Mouse (Mus musculus): ENCODE results near the gene Sf3a1.

Sf3a1 gene

DNA sequence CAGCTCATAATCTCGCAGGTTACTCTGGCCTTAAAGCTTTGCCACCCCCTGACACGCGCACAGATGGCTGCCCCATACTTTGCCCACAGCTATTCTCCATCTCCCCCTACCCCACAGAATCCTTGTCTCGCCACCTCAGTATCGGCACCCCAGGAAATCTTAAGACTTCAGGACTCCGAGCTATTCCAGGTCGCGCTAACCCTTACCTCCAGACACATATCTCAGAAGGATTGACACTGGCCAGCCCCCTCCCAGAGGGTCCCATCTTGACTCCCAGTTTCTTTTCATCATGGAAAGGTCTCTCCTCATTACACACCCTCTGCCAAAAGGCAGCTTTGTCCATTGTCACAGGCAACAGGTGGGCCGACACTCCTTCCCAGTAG is 27.2 kb downstream of the Sf3a1 start:
- no peak for DNase-seq

DNA sequence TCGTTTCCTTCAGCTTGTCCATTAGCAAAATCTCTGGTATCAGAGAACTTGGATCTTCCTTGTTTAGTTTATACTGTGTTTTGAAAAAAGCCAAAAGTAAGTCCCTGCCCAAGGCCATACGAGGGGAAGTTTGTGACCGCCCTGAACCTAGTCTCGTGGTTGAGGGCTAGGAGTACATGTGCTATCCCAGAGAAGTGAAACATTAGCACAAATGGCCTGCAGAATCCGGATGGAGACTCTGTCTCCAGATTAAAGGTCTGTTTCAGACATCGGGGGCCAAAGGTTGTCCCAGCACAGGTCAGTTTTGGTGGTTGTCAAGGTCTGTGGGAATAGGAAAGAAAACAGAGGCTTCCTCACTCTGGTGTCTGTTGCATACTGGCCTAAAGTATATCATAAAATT is 29.0 kb downstream of the Sf3a1 start:
- peak; percentile 34 for DNase-seq

DNA sequence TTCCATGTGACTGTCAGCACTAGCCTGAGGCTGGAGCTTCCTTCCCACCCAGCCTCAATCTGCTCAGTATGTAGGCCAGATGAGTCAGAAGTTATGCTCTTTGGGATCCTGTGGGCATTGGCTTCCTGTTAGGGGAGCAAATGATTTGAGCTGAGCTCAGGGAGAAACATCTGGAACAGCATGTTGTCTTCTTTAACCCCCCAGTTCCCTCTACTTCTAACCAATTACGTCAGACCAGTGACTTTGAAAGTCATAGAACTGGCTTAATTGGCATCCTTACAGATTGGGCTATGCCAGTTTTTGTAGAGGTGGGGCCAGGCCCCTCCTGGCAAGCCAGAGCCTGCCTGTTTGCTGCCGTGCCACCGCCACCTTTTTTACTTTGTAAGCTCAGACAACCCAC is 30.5 kb downstream of the Sf3a1 start:
- no peak for DNase-seq

DNA sequence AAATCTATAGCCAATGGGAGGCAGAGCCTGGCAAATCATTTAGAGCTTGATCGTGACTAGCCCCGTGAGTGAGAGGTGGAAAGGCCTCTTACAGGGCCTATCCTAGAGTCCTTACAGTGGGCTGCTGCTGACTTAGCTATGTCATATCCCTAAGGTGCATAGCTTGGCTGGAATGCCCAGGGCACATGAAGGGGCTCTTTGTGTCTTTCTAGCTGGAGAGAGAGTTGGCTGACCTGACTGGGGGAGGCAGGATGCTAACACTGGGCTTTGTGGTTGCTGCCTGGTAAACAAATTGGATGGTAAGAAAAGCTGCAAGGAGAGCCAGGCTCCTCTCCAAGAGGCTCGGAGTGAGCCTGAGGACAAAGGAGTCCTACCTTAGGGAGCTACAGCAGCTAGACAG is 32.6 kb downstream of the Sf3a1 start:
- no peak for DNase-seq

DNA sequence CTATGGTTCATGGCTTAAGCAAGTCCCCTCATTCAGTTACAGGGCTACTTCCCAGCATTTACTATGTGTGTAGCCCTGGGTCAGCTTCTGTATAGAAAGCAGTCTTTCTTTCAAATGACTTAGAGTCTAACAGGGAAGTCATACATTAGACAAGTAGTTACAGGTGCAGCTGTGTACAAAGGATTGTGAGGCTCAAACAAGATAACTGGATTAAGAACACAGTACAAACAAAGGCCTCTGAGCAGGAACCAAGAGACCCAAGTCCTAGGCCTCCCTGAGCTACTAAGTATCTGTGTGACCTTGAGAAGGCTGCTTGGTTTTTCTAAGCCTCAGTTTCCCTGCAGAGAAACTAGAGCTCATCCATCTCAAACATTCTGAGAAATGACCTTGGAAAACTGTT is 33.3 kb downstream of the Sf3a1 start:
- no peak for DNase-seq

DNA sequence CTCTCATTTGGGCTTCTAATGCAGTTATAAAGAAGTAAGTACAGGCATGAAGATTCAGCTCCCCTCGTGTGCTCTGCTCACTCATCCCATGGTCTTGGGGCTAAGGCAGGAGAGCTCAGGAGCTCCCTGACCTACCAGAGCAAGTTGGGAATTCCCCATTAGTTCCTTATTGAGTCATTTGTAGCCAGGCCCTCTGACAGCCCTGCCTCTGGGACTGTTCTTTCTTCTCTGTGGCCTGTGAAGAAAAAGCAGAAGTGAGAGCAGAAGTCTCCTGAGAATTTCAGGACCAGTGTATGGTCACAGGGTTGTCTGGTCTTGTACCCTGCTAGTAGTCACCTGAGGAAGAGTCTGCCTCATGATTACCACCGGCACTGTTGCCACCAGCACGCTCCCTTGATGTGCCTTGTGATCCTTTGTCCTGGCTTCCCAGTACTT is 35.5 kb downstream of the Sf3a1 start:
- peak; percentile 61 for DNase-seq

DNA sequence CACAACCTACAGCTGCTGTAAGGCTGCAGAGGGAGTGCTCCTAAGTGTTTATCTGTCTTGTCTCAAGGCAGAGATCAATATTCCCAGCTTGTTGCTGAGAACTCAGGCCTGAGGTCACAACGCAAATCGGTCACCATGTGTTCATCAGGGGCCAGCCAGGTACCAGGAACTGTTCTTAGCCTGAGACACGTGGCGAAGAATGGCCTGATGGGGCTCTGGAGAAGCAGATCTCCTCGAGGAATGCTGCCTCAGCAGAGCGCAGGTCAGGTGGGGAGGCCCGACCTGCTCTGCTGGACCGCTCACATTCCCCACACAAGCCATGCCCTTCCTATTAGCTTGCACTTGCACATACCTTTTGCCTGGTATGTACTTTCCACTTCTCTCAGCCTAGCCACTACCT is 36.5 kb downstream of the Sf3a1 start:
- peak; percentile 66 for DNase-seq

DNA sequence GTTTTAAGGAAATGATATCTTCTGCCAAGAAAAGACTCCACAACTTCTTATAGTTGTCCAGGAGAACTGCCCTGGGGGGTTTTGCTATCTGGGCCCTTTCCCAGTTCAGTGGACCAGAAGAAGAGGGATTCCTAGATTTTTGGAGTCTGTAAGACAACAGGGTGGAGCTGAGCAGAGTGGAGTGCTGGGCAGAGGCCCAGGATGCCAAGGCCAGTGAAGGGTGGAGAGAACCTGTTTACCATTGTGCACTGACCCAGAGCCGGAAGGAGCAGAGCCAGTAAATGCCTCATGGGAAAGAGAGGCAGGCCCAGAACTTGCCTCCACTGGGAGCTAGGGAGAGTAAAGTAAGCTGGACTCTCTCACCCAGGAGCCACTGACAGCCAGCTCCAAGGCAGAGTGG is 37.5 kb downstream of the Sf3a1 start:
- peak; percentile 73 for DNase-seq

DNA sequence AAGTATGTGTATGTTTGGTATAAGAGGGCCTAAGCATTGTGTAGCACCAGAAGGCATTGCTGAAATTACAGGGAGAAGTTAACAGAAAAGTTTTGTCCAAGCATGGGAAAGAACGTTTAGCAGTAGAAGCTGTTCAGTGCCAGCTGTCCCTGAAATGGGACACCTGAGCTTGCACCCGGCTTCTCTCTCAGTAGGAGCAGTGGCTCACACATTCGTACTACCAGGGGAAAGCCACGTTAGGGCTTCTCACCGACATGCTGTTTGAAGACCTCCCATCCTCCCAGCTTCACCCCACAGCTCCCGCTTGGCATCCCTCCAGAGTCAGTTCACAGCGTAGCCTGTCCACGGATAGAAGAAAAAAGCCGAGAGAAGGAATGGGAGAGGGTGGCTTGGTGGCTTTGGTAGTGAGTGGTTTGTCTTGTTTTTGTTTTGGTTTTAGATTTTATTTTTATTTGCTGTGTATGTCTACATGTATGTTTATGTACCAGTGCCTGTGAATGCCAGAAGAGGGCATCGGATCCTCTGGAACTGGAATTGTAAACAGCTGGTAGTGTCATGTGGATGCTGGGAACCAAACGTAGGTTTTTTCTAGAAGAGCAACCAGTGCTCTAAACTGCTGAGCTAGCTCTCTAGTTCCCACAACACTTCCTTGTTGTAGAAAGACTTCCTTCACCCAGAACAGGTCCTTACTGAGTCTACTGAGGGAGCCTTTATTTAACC is 42.0 kb downstream of the Sf3a1 start:
- DNase-seq: no peak

DNA sequence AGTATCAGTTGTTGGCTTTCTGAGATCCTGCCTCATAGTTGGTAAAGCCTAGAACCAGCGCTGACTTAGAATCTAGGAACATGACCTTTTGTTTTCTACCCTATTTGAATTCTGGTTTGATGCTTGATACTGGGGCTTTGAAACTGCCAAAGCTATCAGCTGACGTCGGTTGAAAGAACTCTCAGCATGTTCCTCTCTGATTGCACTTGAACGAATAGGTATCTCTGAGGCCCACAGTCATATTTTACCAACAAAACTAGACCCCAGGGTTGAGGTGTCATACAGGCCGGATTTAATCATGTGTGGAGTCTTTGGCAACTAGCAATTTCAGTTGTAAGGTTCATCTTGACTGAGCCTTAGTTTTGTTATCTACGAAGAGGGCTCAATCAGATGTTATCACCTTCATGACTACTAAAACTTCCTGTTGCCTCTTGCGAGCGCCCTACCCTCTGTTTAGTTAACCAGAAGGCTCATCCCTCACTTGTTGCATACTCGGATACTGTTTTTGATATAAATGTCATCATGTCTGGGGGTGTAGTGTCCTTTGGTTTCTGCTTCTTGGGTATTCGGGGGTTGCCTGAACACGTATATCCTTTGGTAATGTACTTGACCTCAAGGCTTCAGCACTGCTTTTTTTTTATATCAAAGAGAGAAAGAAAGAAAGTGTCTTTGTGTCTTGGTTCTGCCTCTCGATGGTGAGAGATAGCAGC is 43.0 kb downstream of the Sf3a1 start:
- DNase-seq: no peak

DNA sequence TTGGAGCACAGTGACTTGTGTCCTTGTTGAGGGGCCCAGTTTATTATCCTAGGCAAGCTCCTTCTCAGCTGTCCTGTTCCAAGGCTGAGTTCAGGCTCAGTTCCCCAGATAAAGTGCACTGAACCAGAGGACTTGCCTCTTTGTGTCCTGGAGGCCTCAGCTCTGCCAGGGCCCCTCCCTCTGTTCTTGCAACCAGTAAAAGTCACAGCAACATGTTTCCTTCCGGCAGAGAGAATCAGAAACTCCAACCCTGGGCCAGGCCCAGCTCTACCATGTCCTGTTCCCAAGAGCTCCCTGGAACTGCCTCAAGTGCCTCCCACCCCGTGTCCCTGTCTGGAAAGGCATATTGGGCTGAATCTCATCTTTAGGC is 43.5 kb downstream of the Sf3a1 start:
- peak; percentile 92 for DNase-seq

DNA sequence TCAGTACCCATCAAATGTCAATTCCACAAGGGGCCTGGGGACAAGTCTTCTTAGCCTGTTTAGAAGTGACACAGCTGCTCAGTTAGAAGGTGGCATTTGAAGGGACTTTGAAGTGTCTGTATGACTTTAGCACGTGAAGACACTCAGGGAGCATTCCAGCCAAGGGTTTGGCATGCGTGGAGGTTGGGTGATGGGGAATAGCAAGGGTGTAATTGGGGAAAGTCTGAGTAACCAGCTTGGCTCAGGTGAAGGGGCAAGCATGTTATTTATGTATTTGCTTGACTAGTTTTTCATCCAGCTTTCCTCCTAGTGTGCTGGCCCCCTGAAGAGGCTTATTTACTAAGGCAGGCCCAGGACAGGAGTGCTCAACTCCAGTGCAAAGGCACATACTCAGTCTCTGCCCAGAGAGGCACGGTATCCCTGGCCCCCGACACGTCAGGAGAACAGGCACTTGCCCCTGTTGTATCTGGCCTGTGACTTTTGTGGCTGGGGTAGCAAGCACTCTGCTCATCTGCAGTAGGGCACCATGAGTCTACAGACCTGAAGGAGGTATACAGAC is 45.0 kb downstream of the Sf3a1 start:
- peak; percentile 75 for DNase-seq

DNA sequence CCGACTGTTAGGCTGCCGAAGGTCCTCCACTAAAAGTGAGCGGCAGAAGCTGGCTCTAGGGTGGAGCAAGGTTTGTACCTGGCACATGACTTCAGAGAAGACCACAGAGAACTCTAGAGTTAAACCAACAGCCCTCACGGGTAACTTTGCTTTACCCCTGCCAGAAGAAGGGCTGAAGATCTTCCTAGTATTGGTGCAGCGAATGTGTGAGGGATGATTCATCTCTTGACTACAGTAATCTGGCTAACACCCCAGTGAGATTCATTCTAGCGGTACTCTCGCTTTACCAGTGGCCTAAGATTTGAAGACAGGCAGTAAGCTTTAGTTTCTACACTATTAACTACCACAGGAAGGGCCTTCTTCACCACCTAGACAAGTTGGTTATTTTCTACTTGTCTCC is 45.8 kb downstream of the Sf3a1 start:
- DNase-seq: no peak

DNA sequence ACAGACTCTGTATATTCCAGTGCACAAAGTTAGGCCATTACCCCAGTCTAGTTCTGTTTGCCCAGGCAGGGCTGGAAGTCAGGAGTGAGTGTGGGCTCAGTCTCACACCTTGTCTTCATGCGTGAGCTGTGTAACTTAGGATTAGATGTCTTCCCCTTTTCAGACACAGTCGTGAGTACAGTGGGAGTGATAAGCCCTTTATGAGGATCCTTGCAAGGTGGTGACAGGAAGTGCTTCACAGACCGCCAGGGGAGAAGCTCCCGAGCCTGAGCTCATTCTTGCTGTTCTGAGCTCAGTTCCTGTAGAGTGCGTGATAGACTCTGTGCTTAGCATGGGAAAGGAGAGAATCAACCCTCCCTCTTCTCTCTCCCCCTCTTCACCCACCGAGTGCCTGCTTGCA is 46.4 kb downstream of the Sf3a1 start:
- DNase-seq: no peak

DNA sequence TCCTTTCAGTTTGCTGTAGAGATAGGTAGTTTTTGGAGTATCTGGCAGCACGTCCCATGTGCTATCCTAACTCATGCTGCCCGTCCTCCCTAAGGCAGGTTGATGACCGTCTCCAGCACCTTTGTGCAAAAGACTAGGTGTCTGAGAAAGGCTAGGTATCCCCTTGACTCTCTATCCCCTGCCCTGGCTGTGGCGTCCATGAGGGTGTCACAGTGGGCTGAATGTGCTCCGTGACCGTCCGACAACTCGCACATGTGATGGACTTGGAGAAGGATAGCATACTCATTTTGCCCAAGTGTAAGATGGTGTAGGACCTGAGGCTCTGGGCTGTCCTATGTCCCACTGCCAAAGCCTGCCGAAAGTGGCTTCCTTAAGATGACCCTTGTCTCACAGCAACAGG is 47.5 kb downstream of the Sf3a1 start:
- DNase-seq: no peak

DNA sequence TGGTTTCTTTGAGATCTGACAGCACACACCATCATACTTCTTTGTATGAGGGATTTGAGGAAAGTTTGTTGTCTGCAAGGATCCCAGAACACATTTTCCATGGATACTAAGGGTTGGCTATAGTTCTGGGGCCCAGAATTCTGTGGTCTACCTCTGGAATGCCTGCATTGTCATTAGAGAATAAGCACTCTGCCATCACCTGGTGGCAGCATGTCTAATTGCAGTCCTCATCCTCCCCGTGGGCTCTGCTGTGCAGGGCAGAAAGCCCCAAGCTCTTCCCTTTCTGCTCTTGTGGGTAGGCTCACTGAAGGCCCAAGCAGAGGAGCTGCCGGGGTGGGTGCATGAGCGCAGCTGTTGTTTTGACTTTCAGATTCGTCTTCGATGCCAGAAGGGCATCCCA is 49.4 kb downstream of the Sf3a1 start:
- DNase-seq: no peak

DNA sequence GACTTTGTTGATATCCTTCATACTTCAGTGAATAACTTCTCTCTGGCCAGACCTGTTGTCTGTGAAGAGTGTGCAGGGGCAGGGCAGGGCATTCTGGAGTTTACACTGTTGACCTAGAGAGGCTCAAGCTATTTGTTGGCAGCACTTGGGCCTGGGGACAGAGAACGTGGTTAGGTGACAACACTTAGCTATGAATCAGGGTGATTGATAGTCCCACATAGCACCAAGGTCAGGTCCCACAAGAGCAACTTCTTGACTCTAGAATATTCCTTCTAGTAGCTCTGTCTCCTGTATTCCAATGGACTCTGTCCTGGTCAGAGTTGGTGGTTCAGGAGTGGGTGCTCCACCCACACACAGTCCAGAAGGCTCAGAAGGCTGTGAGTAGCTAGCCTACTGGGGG is 50.6 kb downstream of the Sf3a1 start:
- no peak for DNase-seq

DNA sequence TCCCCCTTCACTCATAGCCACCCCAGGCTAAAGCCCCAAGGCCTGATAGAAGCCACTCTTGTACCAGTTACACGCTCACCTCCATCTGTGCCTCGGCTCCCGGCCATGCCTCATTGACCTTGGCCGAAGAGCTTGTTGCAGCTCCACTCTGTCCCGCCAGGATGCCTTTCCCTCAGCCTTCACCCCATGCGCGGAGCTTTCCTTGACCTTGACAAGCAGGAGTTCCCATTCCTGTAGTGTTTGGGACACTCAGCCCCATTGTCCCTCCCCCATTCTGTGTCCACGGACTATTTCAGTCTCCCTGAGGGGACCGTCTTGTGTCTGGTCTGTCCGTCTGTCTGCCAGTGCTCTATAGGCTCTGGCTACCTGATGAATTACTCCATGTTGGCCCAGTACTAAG is 53.0 kb downstream of the Sf3a1 start:
- no peak for DNase-seq

DNA sequence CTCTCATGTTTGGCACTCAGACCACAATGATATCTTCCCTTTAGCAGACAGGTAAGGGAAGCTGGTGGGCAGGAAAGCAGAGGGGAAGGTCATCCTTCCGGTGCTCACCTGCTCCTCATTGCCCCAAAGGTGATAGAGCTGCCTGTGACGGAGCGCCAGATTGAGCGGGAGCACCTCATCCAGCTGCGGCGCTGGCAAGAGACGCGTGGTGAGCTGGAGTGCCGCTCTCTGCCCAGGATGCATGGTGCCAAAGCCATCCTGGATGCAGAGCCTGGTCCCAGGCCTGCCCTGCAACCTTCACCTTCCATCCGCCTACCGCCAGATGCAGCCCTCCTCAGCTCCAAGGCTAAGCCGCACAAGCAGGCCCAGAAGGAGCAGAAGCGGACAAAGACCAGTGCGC is 54.4 kb downstream of the Sf3a1 start:
- no peak for DNase-seq

DNA sequence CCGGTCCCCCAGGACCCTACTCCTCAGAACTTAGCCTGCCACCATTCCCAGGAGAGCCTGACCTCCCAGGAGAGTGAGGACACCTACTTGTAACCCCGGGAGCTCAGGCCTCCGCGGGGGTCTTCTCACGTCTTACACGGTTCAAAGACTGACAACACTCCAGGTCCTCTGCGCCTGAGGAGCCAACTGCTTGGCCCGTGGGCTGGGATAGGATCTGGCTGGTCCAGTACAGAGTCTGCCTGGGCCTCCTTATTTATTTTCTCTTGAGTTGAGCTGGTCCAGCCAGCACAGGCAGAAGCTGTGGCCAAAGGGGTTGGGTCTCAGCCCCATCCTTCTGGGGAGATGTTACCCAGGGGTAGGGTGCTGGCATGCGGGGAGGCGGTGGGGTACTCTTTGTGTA is 54.9 kb downstream of the Sf3a1 start:
- no peak for DNase-seq

DNA sequence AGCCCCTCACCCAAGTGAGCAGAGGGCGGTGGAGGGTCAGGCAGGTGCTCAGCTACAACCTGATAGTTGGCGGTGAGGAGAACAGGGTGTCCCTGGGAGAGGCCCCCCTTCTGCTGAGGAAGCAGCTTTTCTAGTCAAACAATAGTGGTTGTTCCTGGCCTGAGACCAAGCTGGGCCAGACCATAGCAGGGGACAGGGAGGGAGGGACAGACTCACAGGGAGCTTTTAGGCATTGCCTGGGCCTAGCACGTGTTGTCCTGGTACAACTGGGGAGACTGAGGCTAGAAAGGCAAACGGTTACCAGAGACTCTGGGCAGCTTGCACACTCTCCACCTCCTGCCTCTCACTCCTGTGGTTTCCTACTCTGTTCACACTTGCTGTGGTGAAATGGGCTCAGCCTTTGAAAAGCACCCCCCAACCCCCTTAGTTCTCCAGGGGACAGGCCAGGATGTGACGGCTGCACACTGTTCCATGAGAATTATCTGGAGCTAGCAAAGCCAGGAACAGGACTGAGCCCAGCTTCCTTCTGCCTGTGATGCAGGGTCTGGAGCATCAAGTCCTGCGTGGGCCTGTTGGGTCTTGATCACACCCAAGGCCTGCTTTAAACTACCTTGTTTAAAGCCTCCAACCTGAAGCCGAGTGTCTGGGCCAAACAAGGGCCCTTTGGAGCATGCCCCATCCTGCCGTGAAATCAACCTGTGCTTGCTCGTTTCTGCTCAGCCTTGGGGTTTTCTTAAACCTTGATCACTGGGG is 56.3 kb downstream of the Sf3a1 start:
- peak; percentile 88 for DNase-seq

DNA sequence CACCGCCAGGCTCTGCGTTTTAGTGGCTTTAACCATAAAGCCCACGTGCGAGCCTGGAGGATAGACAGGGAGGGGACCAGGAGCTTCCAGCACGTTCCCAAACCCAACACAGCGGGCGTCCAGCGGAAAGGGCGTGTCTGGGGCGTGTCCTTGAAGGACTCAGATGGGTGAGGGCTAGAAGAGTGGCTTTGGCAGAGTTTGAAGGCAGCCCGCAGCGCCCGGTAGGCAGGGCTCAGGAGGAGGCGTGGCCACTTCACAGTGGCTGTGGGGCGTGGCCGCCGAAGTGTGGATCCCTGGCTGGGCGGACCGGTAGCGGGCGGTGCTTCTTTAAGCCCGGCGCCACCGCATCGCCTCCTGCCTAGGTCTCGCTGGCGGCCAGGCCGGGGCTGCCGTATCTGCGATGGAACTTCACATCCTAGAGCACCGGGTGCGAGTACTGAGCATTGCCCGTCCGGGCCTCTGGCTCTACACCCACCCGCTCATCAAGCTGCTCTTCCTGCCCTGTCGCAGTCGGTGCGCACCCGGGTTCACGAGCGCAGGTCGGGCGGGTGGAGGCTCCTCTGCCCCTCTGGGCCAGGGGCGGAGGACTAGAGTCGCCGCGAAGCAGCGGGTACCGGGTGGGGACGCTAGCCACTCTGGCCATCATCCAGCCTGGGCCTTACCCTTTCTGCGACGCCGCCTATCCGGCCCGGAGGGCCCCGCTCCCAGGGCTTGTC is 57.9 kb downstream of the Sf3a1 start, which contains the start of gene Castor1:
Castor1 (plus strand) TSS at position 312 of the 716 bp plus-strand sequence.
- peak; percentile 99 for DNase-seq

DNA sequence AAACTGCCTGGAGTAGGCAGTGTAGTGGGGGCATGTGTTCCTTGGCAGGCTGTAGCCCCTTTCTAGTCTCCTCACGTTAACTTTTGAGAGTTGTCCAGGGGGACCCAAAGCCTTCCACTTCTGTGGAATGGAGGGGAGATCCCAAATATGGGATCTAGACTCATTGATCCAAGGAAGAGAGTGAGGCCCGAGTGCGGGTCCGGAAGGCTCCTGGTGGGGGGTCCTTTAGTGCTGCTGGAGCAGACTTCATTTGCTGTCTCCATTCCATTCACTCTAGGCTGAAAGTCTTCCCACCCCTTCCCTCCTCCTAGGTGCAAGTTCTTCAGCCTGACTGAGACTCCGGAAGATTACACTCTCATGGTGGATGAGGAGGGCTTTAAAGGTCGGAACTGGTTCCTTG is 58.5 kb downstream of the Sf3a1 start:
- no peak for DNase-seq
